Mouse (Mus musculus): Measurements from ENCODE around the gene Babam2. TPM values are rescaled to one million over a fixed set of nuclear protein-coding genes. Genes with fewer than 3 reads are reported as not detected.

Gene Babam2
- polyA plus RNA-seq, 1 experiment from 2014 or later, result 46.2 TPM

- Histone ChIP-seq H3K4me1 (replicated peaks; ENCODE audit: control insufficient read depth, insufficient read depth, low read length) (no peaks in the 10 kb centered on the region), H3K9ac (ENCODE audit: low read depth, low read length) (no peak overlapping the region), H3K4me2 (no peak overlapping the region), H3K4me3 (ENCODE audit: low read depth, low read length) (no peak overlapping the region), H3K27me3 (replicated peaks; ENCODE audit: control insufficient read depth, insufficient read depth, low read length) (no peaks in the 10 kb centered on the region), H3K9me3 (ENCODE audit: control insufficient read depth, low read length) (no peaks in the 10 kb centered on the region), H3K36me3 (ENCODE audit: control insufficient read depth, insufficient read depth, low read length) (no peaks in the 10 kb centered on the region), H3K27ac (ENCODE audit: low read depth, low read length) (no peak overlapping the region)
- DNase-seq (ENCODE audit: low spot score) (no peak), ATAC-seq (replicated peaks; ENCODE audit: low FRiP score) (no peak)
- 72% methylated on average over 1 of the region's 1 CpGs for WGBS
These were observed 19.5 kb upstream of the Babam2 start for GRCm38 (mm10) chr5:31678000-31678399.

- H3K36me3 ChIP-seq (ENCODE audit: control insufficient read depth, insufficient read depth, low read length), result no peaks in the 10 kb centered on the region
- WGBS, result 71% methylated on average over 4 of the region's 4 CpGs
- no peak overlapping the region for H3K27ac ChIP-seq (ENCODE audit: low read depth, low read length)
- no peak overlapping the region for H3K4me3 ChIP-seq (ENCODE audit: low read depth, low read length)
- H3K9ac ChIP-seq (ENCODE audit: low read depth, low read length), result no peak overlapping the region
- DNase-seq (ENCODE audit: low spot score), result no peak
- H3K27me3 ChIP-seq (replicated peaks; ENCODE audit: control insufficient read depth, insufficient read depth, low read length), result no peaks in the 10 kb centered on the region
- H3K9me3 ChIP-seq (ENCODE audit: control insufficient read depth, low read length), result no peaks in the 10 kb centered on the region
- H3K4me2 ChIP-seq, result no peak overlapping the region
- H3K4me1 ChIP-seq (replicated peaks; ENCODE audit: control insufficient read depth, insufficient read depth, low read length), result 0 out of 2 replicates have a peak, but pooled peaks cover 2% of the 10 kb centered on the region
- ATAC-seq (replicated peaks; ENCODE audit: low FRiP score), result no peak
These were observed 17.3 kb upstream of the Babam2 start for GRCm38 (mm10) chr5:31680183-31680582.

- WGBS, result 89% methylated on average over 1 of the region's 1 CpGs
These were observed 15.2 kb upstream of the Babam2 start for GRCm38 (mm10) chr5:31682305-31682704.

GRCm38 (mm10) chr5:31686040-31686439, 11.4 kb upstream of the Babam2 start:
- Histone ChIP-seq H3K27ac (ENCODE audit: low read depth, low read length) (peak overlapping the region; percentile 66), H3K36me3 (ENCODE audit: control insufficient read depth, insufficient read depth, low read length) (no peaks in the 10 kb centered on the region), H3K27me3 (replicated peaks; ENCODE audit: control insufficient read depth, insufficient read depth, low read length) (no peaks in the 10 kb centered on the region), H3K4me1 (replicated peaks; ENCODE audit: control insufficient read depth, insufficient read depth, low read length) (peaks cover 6% of the 10 kb centered on the region), H3K9me3 (ENCODE audit: control insufficient read depth, low read length) (no peaks in the 10 kb centered on the region), H3K4me3 (ENCODE audit: low read depth, low read length) (no peak overlapping the region), H3K9ac (ENCODE audit: low read depth, low read length) (no peak overlapping the region), H3K4me2 (peak overlapping the region; percentile 50)
- DNase-seq (ENCODE audit: low spot score) (peak; percentile 38), ATAC-seq (replicated peaks; ENCODE audit: low FRiP score) (peak; percentile 99)
- WGBS, result 33% methylated on average over 2 of the region's 2 CpGs

More at GRCm38 (mm10) chr5:31682305-31682704, 15.2 kb upstream of the Babam2 start:
- ATAC-seq (replicated peaks; ENCODE audit: low FRiP score) (no peak), DNase-seq (ENCODE audit: low spot score) (no peak)
- Histone ChIP-seq H3K36me3 (ENCODE audit: control insufficient read depth, insufficient read depth, low read length) (no peaks in the 10 kb centered on the region), H3K4me3 (ENCODE audit: low read depth, low read length) (no peak overlapping the region), H3K9me3 (ENCODE audit: control insufficient read depth, low read length) (no peaks in the 10 kb centered on the region), H3K4me1 (replicated peaks; ENCODE audit: control insufficient read depth, insufficient read depth, low read length) (peaks cover 6% of the 10 kb centered on the region), H3K27me3 (replicated peaks; ENCODE audit: control insufficient read depth, insufficient read depth, low read length) (no peaks in the 10 kb centered on the region), H3K9ac (ENCODE audit: low read depth, low read length) (no peak overlapping the region), H3K4me2 (no peak overlapping the region), H3K27ac (ENCODE audit: low read depth, low read length) (no peak overlapping the region)

GRCm38 (mm10) chr5:31687972-31688371, 9.5 kb upstream of the Babam2 start:
- Histone ChIP-seq H3K27me3 (replicated peaks; ENCODE audit: control insufficient read depth, insufficient read depth, low read length) (no peaks in the 10 kb centered on the region), H3K4me1 (replicated peaks; ENCODE audit: control insufficient read depth, insufficient read depth, low read length) (peaks cover 6% of the 10 kb centered on the region), H3K9ac (ENCODE audit: low read depth, low read length) (no peak overlapping the region), H3K36me3 (ENCODE audit: control insufficient read depth, insufficient read depth, low read length) (no peaks in the 10 kb centered on the region), H3K4me2 (no peak overlapping the region), H3K27ac (ENCODE audit: low read depth, low read length) (no peak overlapping the region), H3K4me3 (ENCODE audit: low read depth, low read length) (no peak overlapping the region), H3K9me3 (ENCODE audit: control insufficient read depth, low read length) (no peaks in the 10 kb centered on the region)
- WGBS, result 63% methylated on average over 3 of the region's 3 CpGs
- ATAC-seq (replicated peaks; ENCODE audit: low FRiP score) (peak; percentile 48; the same call in 1 of the 2 replicates), DNase-seq (ENCODE audit: low spot score) (no peak)

GRCm38 (mm10) chr5:31693191-31693590, 4.3 kb upstream of the Babam2 start:
- H3K27me3 ChIP-seq (replicated peaks; ENCODE audit: control insufficient read depth, insufficient read depth, low read length), result no peaks in the 10 kb centered on the region
- no peak overlapping the region for H3K4me3 ChIP-seq (ENCODE audit: low read depth, low read length)
- no peak overlapping the region for H3K4me2 ChIP-seq
- H3K9ac ChIP-seq (ENCODE audit: low read depth, low read length), result no peak overlapping the region
- no peaks in the 10 kb centered on the region for H3K36me3 ChIP-seq (ENCODE audit: control insufficient read depth, insufficient read depth, low read length)
- H3K9me3 ChIP-seq (ENCODE audit: control insufficient read depth, low read length), result no peaks in the 10 kb centered on the region
- H3K4me1 ChIP-seq (replicated peaks; ENCODE audit: control insufficient read depth, insufficient read depth, low read length), result peaks cover 2% of the 10 kb centered on the region
- ATAC-seq (replicated peaks; ENCODE audit: low FRiP score), result no peak
- DNase-seq (ENCODE audit: low spot score), result no peak
- H3K27ac ChIP-seq (ENCODE audit: low read depth, low read length), result no peak overlapping the region

- Histone ChIP-seq H3K36me3 (ENCODE audit: control insufficient read depth, insufficient read depth, low read length) (no peaks in the 10 kb centered on the region), H3K4me2 (peak within 1 kb of the TSS; percentile 69), H3K4me3 (ENCODE audit: low read depth, low read length) (peak within 1 kb of the TSS; percentile 81), H3K4me1 (replicated peaks; ENCODE audit: control insufficient read depth, insufficient read depth, low read length) (peaks cover 2% of the 10 kb centered on the region; the same call in 1 of the 2 replicates), H3K27me3 (replicated peaks; ENCODE audit: control insufficient read depth, insufficient read depth, low read length) (no peaks in the 10 kb centered on the region), H3K27ac (ENCODE audit: low read depth, low read length) (peak within 1 kb of the TSS; percentile 95), H3K9me3 (ENCODE audit: control insufficient read depth, low read length) (no peaks in the 10 kb centered on the region), H3K9ac (ENCODE audit: low read depth, low read length) (peak within 1 kb of the TSS; percentile 83)
- ATAC-seq (replicated peaks; ENCODE audit: low FRiP score), result no peak
- WGBS, result 9% methylated on average over 18 of the region's 18 CpGs
- no peak for DNase-seq (ENCODE audit: low spot score)
These were observed 377 bp upstream of the Babam2 start, which contains the start of gene Rbks for GRCm38 (mm10) chr5:31696971-31697643. Rbks (minus strand) TSS chr5:31697627.

GRCm38 (mm10) chr5:31698297-31698726, 828 bp downstream of the Babam2 start:
- Histone ChIP-seq H3K36me3 (ENCODE audit: control insufficient read depth, insufficient read depth, low read length) (no peaks in the 10 kb centered on the region), H3K27ac (ENCODE audit: low read depth, low read length) (peak overlapping the region; percentile 95), H3K9me3 (ENCODE audit: control insufficient read depth, low read length) (no peaks in the 10 kb centered on the region), H3K9ac (ENCODE audit: low read depth, low read length) (peak overlapping the region; percentile 83), H3K27me3 (replicated peaks; ENCODE audit: control insufficient read depth, insufficient read depth, low read length) (no peaks in the 10 kb centered on the region), H3K4me1 (replicated peaks; ENCODE audit: control insufficient read depth, insufficient read depth, low read length) (peaks cover 2% of the 10 kb centered on the region; the same call in 1 of the 2 replicates), H3K4me3 (ENCODE audit: low read depth, low read length) (peak overlapping the region; percentile 81), H3K4me2 (peak overlapping the region; percentile 69)
- DNase-seq (ENCODE audit: low spot score) (peak; percentile 81), ATAC-seq (replicated peaks; ENCODE audit: low FRiP score) (peak; percentile 75)
- 3% methylated on average over 16 of the region's 16 CpGs for WGBS

GRCm38 (mm10) chr5:31698931-31699330, 1.4 kb downstream of the Babam2 start:
- no peak for ATAC-seq (replicated peaks; ENCODE audit: low FRiP score)
- no peak overlapping the region for H3K27ac ChIP-seq (ENCODE audit: low read depth, low read length)
- H3K9me3 ChIP-seq (ENCODE audit: control insufficient read depth, low read length), result no peaks in the 10 kb centered on the region
- no peak overlapping the region for H3K4me3 ChIP-seq (ENCODE audit: low read depth, low read length)
- H3K36me3 ChIP-seq (ENCODE audit: control insufficient read depth, insufficient read depth, low read length), result no peaks in the 10 kb centered on the region
- H3K4me2 ChIP-seq, result peak overlapping the region; percentile 69; the same call in 1 of the 2 replicates
- H3K9ac ChIP-seq (ENCODE audit: low read depth, low read length), result no peak overlapping the region
- H3K27me3 ChIP-seq (replicated peaks; ENCODE audit: control insufficient read depth, insufficient read depth, low read length), result no peaks in the 10 kb centered on the region
- H3K4me1 ChIP-seq (replicated peaks; ENCODE audit: control insufficient read depth, insufficient read depth, low read length), result peaks cover 2% of the 10 kb centered on the region; the same call in 1 of the 2 replicates
- WGBS, result 58% methylated on average over 4 of the region's 4 CpGs
- DNase-seq (ENCODE audit: low spot score), result no peak

All from liver, embryonic 11.5 days (tissue).